Mouse (Mus musculus) brain, embryonic 14.5 days (tissue): ENCODE measurements around the gene Opcml.

ENCODE experiments used
- CTCF ChIP-seq: fragments of 200-500 bp; IDR thresholded peaks from 2 replicates; pipeline ENCODE4 v1.5.1; 2012; ENCODE audit warnings: inconsistent platforms, mild to moderate bottlenecking, moderate library complexity, borderline replicate concordance; ENCODE audit not compliant: insufficient read depth, insufficient read length; ENCODE audit errors: extremely low read depth
- POLR2A ChIP-seq: fragments of 200-500 bp; IDR thresholded peaks from 2 replicates; pipeline ENCODE4 v1.6.1; 2012; ENCODE audit warnings: mild to moderate bottlenecking, inconsistent platforms, borderline replicate concordance; ENCODE audit not compliant: poor library complexity, insufficient read depth, insufficient read length, severe bottlenecking; ENCODE audit errors: extremely low read depth

GRCm38 (mm10) chr9:28761460-28761859, 970.9 kb downstream of the Opcml start:
- TF ChIP-seq CTCF (no peak), POLR2A (no peak)
